Mouse (Mus musculus): ENCODE results near the gene Ubc.
A peak's percentile ranks its signal among the peaks of the same experiment; 100 is the strongest.
"Not testable (repeated sequence)": the region's sequence is repeated elsewhere in the genome, so short reads cannot be mapped to it uniquely, and the experiment has no call there.

Ubc gene

DNA sequence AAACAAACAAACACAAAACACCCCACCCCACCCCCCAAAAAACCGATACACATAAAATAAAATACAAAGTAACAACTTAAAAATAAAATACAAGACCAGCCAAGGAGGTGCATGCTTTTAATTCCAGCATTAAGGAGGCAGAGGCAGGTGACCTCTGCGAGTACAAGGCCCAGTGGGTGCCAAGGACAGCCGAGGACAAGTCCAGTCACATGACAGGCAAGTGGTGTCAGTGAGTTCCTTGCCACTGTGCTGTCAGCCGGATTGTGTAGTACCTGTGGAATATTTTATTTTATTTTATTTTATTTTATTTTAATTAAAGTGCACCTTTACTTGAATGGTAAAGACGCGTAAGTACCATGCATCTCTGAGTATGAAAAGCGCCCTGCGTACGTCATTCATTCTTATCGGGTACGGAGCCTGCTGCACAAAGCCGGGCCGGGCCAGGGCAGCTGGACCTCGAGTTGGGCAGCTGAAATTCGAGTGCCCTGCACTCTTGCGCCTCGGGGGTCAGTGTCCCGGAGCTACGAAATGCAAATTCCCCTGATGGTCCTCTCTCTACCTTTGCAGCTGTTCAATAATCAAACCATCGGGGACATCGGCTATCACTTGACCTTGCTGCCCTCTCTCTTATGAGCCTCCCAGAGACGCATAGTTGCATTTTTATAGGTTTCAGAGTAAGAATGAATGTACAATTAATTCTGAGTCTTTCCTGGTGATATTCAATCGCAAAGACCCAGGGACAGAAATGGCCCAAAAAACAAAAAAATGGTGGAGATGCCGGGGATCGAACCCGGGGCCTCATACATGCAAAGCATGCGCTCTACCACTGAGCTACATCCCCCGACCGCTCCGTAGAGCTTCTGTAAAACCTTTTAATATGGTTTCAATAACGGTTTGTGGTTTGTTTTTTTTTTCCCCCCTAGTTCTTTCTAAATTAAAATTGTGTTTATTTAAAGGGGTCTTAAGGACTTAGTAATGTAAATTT is 13.8 kb upstream of the Ubc start:
- DNase-seq: peak; percentile 65

DNA sequence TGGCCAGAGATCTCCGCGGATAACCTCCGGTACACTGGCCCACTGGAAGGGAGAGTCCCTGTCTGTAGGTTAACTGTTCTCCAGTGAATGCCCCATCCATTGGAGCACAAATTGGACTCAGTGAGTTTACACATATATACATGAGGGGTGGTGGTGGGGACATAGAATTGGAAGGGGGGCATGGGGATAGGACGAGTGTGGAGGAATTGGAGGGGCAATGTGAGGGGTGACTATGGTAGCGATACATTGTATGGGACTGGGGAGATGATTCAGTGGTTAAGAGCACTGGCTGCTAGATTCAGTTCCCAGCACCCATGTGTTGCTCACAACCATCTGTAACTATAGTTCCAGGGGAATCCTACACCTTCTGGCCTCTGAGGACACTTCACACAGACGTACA is 13.0 kb upstream of the Ubc start:
- no peak for DNase-seq

DNA sequence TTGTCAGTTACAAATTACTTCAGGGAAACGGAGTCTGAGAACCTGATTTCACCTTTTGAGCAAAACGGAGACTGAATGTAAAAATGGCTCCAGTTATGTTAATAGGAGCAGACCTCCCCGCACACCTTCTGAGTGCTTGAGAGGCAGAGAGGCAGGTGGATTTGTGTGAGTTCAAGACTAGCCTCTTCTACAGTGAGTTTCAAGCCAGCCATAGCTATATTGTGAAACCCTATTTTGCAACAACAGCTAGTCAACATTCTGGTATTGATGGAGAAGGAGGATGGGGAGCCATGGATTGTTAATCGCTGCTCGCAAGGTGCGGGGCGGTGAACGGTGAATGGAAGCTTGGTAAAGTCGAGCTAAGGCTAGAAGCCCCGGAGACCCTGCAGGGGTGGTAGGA is 12.5 kb upstream of the Ubc start:
- DNase-seq: no peak

DNA sequence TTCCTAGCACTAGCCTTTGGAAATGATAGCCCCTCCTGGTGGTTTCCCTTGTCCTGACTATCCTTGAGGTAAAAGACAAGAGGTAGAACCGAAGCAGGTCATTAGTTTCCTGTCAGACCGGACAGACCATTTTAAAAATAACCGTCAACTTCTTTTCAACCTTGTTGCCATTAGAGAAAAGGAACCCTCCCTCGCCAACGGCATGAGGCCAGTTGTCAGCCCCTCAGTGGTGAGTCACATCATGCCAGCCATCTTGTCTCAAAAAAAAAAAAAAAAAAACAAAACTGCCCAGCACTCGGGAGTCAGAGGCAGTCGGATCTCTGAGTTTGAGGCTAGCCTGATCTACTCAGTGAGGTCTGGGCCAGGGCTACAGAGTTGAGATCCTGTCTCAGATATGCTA is 10.9 kb upstream of the Ubc start:
- DNase-seq: no peak

DNA sequence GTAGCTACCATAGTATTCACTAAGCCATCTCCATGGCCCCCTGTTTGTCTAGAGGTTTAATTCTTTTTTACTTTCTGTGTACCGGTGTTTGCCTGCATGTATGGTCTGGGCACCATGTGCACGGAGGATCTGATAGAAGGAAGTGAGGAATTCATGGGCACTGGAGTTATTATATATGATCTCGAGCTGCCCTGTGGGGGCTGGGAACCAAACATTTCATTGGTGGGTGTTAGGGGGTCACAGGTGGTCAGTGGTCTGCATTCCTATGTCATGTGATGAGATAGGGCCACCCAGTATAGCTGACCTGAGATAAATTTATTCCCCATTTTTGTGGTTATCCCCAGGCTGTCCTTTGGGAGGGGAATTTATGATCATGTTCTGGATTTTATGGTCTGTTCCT is 5.0 kb upstream of the Ubc start:
- DNase-seq: no peak

DNA sequence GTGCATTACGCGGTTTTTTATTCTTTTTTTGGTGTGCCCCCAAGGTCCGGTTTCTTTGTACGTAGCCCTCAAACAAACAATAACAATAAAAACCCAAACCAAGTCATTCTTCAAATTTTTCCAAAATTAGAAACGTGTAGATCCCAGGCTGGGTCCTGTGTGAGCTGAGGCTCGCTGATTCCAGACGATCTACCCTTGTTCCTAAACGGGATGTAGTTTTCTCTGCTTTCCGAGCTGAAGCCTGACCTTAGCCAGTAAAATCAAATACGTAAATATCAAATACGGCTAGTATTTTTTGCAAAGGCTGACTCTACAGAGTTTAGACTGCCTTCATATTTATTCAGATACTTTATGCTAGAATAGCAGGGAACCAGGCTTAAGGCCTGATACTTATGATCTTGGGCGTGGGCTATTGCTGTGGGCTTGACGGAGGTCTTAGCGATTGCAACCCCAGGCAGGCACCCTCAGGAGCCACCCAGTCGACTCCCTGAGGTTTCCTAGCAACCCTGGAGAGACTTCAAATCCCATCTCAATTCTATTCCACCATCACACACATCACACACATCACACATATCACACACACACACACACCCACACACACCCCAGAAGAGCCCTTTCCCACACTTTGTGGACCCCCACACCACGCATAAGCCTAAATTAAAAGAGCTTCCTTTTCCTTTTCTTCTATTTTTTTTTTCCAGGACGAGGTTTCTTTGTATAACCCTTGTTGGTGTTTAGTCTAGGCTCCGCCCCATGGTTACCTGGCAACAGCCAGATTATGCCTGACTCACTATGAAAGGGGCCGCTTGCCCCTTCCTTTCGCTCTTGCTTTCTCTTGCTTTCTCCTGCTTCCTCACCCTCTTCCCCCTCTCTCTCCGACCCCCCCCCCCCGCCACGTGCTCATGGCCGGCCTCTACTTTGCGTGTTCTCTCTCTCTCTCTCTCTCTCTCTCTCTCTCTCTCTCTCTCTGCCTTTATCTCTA is 3.9 kb upstream of the Ubc start:
- peak; percentile 55 for DNase-seq

DNA sequence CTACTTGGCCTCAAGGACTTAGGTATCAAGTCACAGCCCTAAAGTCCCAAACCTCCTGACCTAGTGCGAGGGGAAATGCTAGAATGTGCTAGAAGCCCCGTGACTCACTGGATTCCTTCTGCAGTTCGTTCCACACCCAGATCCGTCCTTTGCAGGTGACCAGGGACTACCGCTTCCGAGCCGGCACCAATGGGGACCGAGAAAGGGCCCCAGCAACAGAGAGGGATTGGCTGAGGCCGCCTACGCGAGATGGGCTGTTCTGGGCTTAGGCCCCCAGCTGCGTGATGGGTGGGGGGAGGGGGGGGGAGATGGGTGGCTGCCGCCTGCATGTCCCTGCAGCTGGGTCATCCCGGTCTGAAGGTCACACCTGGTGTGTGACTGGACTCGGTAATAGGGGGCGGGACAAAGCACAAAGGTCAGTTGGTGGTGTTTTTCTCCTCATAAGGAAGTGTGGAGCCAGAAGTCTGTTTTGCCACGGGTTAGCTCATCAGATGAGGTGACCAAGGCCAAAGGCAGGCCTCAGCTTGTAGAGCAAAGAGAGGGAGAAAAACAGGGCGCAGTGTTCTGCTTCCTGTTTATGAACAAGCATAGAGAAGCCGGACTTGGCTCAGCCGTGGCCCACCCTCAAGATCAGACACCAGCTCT is 3.1 kb upstream of the Ubc start:
- DNase-seq: peak; percentile 96

DNA sequence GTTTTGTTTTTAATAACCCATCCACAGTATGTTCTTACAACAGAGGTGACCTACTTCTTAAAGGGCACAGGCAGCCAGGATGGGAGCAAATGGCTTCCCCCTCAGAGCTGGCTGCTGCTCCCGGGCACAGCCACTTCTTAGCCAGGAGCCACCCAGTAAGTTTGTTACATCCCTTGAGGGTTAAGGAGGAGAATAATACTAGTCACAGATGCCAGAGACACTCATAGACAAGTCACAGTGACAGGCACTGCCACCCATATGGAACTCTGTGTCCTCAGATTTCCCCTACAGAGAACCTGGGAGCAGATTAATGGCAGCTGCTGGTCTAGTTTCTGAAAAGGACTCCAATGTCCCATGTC is 2.6 kb upstream of the Ubc start:
- no peak for DNase-seq

DNA sequence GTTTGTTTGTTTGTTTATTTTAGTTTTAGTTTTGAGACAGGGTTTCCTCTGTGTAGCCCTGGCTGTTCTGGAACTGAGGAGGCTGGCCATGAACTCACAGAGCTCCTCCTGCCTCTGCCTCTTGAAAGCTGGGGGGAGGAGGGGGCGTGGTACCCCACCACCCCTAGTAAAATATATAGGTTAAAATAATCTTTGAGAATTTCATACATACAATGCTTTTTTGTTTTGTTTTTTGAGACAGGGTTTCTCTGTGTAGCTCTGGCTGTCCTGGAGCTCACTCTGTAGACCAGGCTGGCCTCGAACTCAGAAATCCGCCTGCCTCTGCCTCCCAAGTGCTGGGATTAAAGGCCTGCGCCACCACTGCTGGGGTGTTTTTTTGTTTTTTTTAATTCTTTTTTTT is 2.2 kb upstream of the Ubc start:
- DNase-seq: not testable (repeated sequence)

DNA sequence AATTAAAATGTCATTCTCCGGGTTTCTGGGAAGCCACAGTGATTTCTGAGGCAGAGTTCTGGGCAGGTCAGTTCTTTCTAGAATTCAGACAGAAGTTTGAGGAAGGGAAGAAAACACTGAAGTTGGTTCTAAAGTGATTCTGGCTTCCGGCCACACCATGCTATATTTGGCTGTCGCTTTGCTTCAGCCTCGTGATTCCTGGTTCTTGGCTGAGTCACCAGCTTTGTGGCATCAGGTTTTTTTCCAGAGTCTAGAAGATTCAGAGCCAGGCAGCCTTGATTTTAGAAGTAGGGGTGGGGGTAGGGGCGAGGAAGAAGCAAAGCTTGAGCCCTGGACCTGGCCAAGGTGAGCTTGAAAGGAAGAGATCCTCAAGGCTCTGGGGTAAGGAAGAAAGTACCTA is 1.6 kb upstream of the Ubc start:
- DNase-seq: peak; percentile 82

DNA sequence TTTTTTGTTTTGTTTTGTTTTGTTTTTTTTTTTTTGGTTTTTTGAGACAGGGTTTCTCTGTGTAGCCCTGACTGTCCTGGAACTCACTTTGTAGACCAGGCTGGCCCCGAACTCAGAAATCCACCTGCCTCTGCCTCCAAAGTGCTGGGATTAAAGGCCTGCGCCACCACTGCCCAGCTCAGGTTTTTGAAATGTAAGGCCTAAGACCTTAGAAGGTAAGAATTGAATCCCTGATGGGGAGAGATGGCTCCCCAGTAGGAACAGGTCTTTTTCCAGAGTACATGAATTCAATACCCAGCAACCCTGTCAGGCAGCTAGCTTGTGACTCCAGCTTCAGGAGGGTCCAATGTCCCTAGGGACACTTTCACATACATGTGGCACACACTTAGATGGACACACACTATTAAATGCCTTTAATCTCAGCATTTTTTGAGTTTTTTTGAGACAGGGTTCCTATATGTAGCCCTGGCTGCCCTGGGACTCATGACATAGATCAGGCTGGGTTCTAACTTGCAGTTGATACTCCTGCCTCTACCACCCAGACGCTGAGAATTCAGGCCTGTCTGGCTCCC is 990 bp upstream of the Ubc start:
- DNase-seq: no peak

DNA sequence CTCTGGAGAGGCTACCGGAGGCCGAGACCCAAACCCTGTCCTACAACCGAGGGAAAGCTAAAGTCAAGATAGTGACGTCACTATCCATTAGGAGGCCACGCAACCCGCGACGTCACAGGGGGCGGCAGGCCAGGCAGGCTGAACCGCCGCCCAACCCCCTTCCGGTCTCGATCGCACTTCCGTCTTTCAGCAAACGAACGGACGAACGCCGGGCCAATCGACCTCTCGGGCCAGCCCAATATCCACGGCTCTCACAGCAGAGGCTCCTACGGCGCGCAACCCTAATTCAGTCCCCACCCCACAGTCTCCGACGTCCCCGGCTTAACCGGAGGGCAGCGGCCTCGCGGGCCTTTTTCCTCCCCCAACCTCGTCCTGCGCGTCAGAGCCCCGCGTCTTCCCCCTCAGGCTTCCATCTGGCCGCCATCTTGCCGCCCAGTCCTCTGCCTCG is 847 bp downstream of the Ubc start, which contains the start of gene Gm10382:
Gene Gm10382, plus strand, starts transcription at position 192 of the 448 bp plus-strand sequence.
- DNase-seq: peak; percentile 85

DNA sequence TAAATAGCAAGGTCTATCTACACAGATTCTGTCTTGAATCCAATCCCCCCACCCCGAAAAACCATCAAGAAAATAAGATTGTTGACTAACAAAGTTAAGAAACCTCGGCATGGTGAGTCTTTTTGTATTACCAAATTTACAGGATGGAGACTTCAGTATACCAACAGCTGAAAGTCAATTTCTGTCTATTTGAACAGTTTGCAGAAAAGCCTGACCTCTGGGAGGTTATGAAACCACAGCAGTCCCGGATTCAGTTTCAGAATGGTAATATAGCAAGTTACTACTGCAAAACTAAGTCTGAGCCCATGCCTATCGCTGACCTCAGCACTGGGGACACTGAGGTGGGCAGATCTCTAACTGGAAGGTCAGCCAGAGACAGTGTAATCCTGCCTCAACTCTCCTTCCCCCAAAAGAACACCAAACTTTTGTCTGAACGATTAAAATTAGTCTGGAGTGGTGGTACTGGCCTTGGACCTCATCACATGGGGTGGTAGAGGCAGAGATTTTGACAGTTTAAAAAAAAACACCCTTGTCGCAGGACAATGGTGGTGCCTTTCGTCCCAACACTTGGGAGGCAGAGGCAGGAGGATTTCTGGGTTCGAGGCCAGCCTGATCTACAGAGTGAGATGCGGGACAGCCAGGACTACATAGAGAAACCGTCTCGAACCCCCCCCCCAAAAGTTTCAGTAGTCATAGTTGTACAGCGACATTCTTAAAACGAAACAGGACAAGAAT is 1.5 kb downstream of the Ubc start:
- DNase-seq: no peak

DNA sequence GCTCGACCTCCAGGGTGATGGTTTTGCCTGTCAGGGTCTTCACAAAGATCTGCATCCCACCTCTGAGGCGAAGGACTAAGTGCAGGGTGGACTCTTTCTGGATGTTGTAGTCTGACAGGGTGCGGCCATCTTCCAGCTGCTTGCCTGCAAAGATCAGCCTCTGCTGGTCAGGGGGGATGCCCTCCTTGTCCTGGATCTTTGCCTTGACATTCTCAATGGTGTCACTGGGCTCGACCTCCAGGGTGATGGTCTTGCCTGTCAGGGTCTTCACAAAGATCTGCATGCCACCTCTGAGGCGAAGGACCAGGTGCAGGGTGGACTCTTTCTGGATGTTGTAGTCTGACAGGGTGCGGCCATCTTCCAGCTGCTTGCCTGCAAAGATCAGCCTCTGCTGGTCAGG is 2.7 kb downstream of the Ubc start:
- not testable (repeated sequence) for DNase-seq

DNA sequence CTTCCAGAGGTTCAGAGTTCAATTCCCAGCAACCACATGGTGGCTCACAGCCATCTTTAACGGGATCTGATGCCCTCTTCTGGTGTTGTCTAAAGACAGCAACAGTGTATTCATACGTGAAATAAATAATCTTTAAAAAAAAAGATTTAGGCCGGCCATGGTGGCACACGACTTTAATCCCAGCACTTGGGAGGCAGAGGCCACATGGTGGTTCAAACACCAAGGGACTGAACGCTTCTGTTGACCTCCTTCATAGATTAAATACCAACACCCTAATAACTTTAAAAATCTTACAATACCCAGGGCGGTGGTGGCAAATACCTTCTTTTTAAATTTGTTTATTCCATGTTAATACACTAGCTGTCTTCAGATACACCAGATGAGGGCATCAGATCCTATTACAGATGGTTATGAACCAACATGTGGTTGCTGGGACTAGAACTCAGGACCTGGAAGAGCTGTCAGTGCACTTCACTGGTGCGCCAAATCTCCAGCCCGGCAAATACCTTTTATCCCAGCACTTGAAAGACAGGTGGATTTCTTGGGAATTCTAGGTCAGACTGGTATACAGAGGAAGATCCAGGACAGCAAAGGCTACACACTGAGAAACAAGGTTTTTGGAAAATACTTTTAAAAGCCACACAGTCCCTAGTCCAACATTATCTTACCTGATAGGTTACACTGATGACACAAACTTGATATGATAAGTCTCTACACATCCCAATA is 4.6 kb downstream of the Ubc start:
- DNase-seq: no peak

DNA sequence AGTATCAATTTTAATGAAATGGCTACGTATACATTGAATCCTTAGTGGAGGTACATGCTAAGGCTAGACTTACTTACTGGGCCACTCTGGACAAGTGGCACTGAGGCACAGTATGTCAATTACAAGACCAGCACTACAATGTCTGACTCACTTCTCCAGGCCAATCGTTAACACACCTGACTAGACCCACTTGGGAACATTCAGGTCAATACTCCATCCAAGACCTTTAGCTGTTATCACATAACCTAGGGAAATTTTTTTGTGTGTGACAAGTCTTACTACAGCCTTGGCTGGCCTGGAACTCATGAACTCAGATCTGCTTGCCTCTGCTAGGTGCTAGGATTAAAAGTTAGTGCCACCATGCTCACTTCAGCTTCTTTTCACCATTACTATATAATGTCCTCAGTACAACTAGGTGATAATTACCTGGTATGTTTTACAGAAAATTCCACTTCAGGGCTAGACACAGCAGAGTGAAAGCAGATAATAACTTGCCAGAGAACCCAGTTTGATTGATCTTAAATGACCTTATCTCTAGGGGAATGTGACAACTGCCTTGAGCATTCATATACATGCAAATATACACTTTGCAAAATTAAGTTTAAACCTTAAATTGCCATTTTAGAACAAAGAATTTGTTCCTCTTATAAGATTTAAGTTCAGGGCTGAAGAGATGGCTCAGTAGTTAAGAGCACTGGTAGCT is 5.3 kb downstream of the Ubc start:
- no peak for DNase-seq

DNA sequence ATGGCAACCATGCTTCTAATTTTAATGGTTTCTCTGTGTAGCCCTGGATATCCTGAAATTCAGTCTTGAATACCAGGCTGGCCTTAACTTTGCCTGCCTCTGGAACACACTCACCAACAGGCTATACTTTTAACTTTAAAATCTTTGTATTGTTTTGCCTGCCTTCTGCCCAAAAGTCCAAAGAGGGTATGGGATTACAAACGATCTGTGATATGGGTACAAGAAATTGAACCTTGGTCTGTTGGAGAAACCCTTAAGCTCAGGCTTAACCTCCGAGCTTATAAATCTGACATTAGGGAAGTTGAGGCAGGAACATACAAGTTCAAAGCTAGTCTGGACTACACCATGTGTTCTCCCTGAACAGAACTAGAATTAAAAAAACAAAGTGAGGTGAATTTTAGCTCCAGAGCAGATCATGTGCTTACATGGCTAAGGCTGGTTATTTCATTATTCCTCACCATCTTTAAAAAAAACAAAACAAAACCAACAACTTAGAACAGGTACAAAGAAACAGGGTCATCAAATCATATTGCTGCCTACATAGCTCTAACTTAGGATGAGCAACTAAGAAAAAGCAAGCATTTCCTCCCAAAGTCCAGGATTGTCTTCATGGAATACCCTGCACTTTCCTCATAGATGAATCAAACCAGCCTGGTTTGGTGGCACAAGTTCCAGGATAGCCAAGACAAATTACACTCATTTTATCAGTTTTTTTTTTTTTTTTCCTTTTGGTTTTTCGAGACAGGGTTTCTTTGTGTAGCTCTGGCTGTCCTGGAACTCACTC is 6.2 kb downstream of the Ubc start:
- DNase-seq: no peak

DNA sequence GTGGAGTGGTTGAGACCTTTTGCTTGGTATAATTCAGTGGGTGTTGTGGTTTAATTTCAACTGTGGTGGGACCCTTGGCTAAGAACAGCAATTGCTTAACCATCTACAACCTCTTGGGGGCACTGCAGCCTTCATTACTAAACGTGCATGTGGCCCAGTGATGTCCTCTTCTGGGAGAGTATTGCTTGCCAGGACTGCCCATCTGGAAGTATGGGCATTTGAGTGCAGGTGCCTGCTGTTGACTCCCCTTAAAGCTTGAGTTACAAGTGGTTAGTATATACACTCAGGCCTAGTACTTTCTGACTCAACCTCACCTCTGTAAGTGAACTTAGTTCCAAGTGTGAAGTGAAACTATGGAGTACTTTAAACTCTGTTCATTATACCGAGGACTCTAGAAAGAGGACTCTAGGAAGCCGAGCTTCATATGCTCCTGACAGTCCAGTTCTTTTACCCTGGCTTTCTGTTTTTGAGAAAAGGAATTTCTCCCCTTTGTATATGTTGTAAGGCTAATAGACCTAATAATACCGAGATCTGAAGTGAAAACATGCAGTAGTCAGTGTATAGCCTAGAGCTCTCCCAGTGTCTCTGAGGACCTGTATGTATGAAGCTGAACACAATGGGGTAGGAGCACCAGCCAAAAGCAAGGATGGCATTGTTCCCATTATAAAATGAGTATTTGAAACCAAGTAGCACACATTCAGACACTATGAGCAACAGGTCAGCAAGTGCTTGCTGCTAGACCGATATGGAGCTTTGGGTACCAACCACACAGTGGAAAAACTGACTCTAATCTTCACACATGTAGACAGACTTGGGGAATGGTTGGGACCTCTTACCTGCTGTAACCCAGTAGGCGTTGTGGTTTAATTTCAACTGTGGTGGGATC is 7.1 kb downstream of the Ubc start:
- peak; percentile 52 for DNase-seq

Measured in right cerebral cortex, postnatal 14 days (tissue).